Mouse (Mus musculus) spleen, adult 2 months (tissue): ENCODE results near the gene Lhpp. TPM values are rescaled to one million over a fixed set of nuclear protein-coding genes. Genes with fewer than 3 reads are reported as not detected.
A peak's percentile ranks its signal among the peaks of the same experiment; 100 is the strongest.

Experiments used
- DNase-seq, 2 experiments: peaks; one replicate each; pipeline versions ENCODE4 v3.0.0 to v3.0.0-alpha.2; 2012 to 2021; ENCODE audit warnings: low spot score in 2 of 2, low read depth in 1 of 2
- H3K27ac ChIP-seq: fragments of 200-500 bp; 2 replicates; pipeline ENCODE4 v1.5.1; 2012; ENCODE audit warnings: low read length, inconsistent platforms; ENCODE audit not compliant: insufficient read depth
- H3K27me3 ChIP-seq: fragments of 200-500 bp; 2 replicates; pipeline ENCODE4 v1.6.1; 2012; ENCODE audit warnings: mild to moderate bottlenecking, moderate library complexity, low read length, inconsistent platforms; ENCODE audit not compliant: control insufficient read depth, insufficient read depth
- H3K36me3 ChIP-seq: fragments of 200-500 bp; 2 replicates; pipeline ENCODE4 v1.6.1; 2012; ENCODE audit warnings: mild to moderate bottlenecking, low read length, inconsistent platforms; ENCODE audit not compliant: control insufficient read depth, insufficient read depth
- H3K4me1 ChIP-seq: fragments of 200-500 bp; 2 replicates; pipeline ENCODE4 v1.6.1; 2011; ENCODE audit warnings: inconsistent platforms; ENCODE audit not compliant: control insufficient read depth, insufficient read depth, insufficient read length
- H3K4me3 ChIP-seq: fragments of 200-500 bp; 2 replicates; pipeline ENCODE4 v1.5.1; 2011; ENCODE audit warnings: mild to moderate bottlenecking, inconsistent platforms; ENCODE audit not compliant: insufficient read depth, insufficient read length; ENCODE audit errors: extremely low read depth
- CTCF ChIP-seq: fragments of 200-500 bp; IDR thresholded peaks from 2 replicates; pipeline ENCODE4 v1.5.1; 2011; ENCODE audit warnings: mild to moderate bottlenecking, inconsistent platforms; ENCODE audit not compliant: insufficient read depth, insufficient read length, insufficient replicate concordance; ENCODE audit errors: extremely low read depth
- POLR2A ChIP-seq: fragments of 200-500 bp; IDR thresholded peaks from 2 replicates; pipeline ENCODE4 v1.6.1; 2011; ENCODE audit warnings: low read depth, low read length, inconsistent platforms
- WGBS: fragments of 180-500 bp; shearing (Covaris S2); methylation state at CpG from one replicate; pipeline ENCODE4 v1.1.7; 2018; 5-methylcytosine and 5-hydroxymethylcytosine counted together
- polyA plus RNA-seq: library from polyadenylated mRNA; depleted of rRNA; stranded (reverse); fragments of >200 nt; gene quantifications from 2 replicates; pipeline ENCODE4 v1.2.3, GENCODE M21; 2012

Lhpp gene
- polyA plus RNA-seq, 1 experiment, result 5.6 TPM

- no peak for DNase-seq
- H3K36me3 ChIP-seq, result no peaks in the 10 kb centered on the region
- whole genome bisulfite sequencing, result 39% methylated on average over 4 of the region's 4 CpGs
- no peaks in the 10 kb centered on the region for H3K27me3 ChIP-seq
- H3K4me1 ChIP-seq, result peaks cover 36% of the 10 kb centered on the region; the same call in 1 of the 2 replicates
- TF ChIP-seq CTCF (no peak), POLR2A (no peak)
- H3K27ac ChIP-seq, result peak overlapping the region; percentile 37
- H3K4me3 ChIP-seq, result no peak overlapping the region
Observed at GRCm38 (mm10) chr7:132700107-132700506, 89.7 kb downstream of the Lhpp start.

- no peaks in the 10 kb centered on the region for H3K27me3 ChIP-seq
- TF ChIP-seq CTCF (no peak), POLR2A (no peak)
- 97% methylated on average over 3 of the region's 3 CpGs for WGBS
- H3K4me1 ChIP-seq, result peaks cover 36% of the 10 kb centered on the region; the same call in 1 of the 2 replicates
- no peaks in the 10 kb centered on the region for H3K36me3 ChIP-seq
- no peak for DNase-seq
- no peak overlapping the region for H3K27ac ChIP-seq
- no peak overlapping the region for H3K4me3 ChIP-seq
Observed at GRCm38 (mm10) chr7:132701412-132701811, 91.0 kb downstream of the Lhpp start.

- H3K27ac ChIP-seq, result no peak overlapping the region
- peaks cover 36% of the 10 kb centered on the region; the same call in 1 of the 2 replicates for H3K4me1 ChIP-seq
Observed at GRCm38 (mm10) chr7:132702024-132702423, 91.6 kb downstream of the Lhpp start.

GRCm38 (mm10) chr7:132702492-132703070, 92.1 kb downstream of the Lhpp start:
- no peaks in the 10 kb centered on the region for H3K36me3 ChIP-seq
- no peak for DNase-seq
- no peaks in the 10 kb centered on the region for H3K27me3 ChIP-seq
- H3K4me1 ChIP-seq, result peaks cover 36% of the 10 kb centered on the region; the same call in 1 of the 2 replicates
- no peak overlapping the region for H3K27ac ChIP-seq
- TF ChIP-seq POLR2A, result no peak
- no peak for TF ChIP-seq CTCF
- WGBS, result 54% methylated on average over 5 of the region's 5 CpGs
- H3K4me3 ChIP-seq, result no peak overlapping the region

More at GRCm38 (mm10) chr7:132702024-132702423, 91.6 kb downstream of the Lhpp start:
- WGBS, result 84% methylated on average over 3 of the region's 3 CpGs
- TF ChIP-seq CTCF, result no peak
- no peak for TF ChIP-seq POLR2A
- DNase-seq, result no peak
- Histone ChIP-seq H3K4me3 (no peak overlapping the region), H3K27me3 (no peaks in the 10 kb centered on the region), H3K36me3 (no peaks in the 10 kb centered on the region)

GRCm38 (mm10) chr7:132703515-132704309, 93.3 kb downstream of the Lhpp start:
- H3K27me3 ChIP-seq, result no peaks in the 10 kb centered on the region
- DNase-seq, result no peak
- peaks cover 36% of the 10 kb centered on the region; the same call in 1 of the 2 replicates for H3K4me1 ChIP-seq
- 93% methylated on average over 9 of the region's 9 CpGs for WGBS
- H3K36me3 ChIP-seq, result no peaks in the 10 kb centered on the region
- no peak overlapping the region; the same call in 1 of the 2 replicates for H3K27ac ChIP-seq
- TF ChIP-seq POLR2A, result no peak
- TF ChIP-seq CTCF, result no peak
- H3K4me3 ChIP-seq, result no peak overlapping the region

GRCm38 (mm10) chr7:132704310-132704875, 94.0 kb downstream of the Lhpp start:
- Histone ChIP-seq H3K27ac (no peak overlapping the region), H3K36me3 (no peaks in the 10 kb centered on the region), H3K4me3 (no peak overlapping the region), H3K4me1 (peaks cover 31% of the 10 kb centered on the region; the same call in 1 of the 2 replicates), H3K27me3 (no peaks in the 10 kb centered on the region)
- 93% methylated on average over 8 of the region's 8 CpGs for WGBS
- DNase-seq, result no peak
- TF ChIP-seq POLR2A (no peak), CTCF (no peak)
